Mouse (Mus musculus): ENCODE results near the gene Haspin.
A peak's percentile ranks its signal among the peaks of the same experiment; 100 is the strongest.

Haspin gene

GRCm38 (mm10) chr11:73144261-73144681 is 6.2 kb upstream of the Haspin start:
- peak; percentile 36 to 62 for DNase-seq

DNA sequence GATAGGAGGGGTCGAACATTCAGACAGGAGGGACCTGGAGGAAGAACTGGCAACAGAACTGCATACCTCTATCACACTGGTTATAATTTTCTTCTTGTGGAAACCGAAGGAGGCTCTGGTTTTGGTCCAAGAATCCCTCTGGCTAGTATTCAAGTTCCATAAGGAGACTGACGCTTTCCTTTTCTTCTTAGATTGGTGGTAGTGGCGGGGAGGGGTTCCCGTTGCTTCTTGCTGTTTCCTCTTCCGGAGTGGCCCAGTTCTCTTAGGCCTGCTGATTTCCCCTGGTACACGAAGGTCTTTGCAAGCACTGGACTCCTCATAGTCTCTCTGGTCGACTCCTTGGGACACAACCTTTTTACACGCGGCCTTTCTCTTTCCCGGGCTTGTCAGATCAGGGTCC is 978 bp downstream of the Haspin start:
- DNase-seq: no peak

DNA sequence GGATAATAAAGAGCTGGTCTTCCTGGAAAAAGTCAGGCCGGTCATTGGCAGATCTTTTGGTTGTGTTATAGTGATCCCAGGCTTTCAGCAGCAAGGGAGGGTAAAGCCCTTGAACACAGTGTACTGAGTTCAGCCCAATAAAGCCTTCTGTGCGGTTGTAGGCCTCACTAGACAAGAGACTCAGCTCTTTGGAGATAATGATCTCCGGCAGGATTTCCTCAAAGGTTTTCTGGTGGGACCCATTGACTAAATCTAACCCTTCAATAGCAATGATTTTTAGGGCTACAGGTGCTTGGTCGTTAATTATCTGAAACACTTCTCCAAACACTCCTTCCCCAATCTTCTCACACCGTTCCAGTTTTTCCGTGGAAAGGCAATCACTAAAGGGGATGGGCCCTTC is 1.5 kb downstream of the Haspin start:
- no peak for DNase-seq

DNA sequence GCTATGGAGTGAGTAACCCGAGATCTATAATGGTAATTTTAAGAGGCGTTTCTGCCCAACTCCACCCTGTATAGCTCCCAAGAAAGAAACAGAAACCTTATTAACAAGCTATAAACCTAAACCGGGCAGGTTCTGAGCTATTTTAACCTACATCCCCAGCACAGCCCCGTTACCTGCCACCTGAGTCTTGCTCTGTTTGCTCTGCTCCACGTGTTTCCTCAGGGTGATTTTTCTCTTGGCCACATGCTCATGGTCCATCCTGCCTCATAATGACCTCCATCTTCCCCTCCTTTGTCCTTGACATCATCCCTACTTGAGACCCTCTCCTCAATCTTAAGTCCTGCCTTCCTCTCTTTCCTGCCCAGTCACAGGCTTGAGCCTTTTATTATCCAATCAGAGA is 3.9 kb downstream of the Haspin start:
- no peak for DNase-seq

DNA sequence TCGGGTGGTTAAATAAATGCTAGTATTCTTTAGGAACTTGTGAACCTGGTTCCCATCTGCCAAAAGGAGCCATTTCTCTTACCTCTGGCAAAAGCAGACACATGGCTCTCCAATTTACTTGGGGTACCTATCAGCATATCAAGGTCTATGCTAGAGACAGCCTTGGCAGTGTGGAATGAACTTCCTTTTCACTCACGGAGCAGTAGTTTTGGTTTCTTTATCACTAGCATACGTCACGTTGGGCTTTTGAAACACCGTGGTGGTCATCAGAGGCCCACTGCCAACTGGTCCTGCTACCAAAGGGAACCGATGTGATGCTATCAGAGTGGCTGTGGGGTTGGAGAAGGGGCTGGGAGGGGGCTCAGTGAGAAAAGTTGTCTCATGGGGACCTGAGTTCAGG is 5.1 kb downstream of the Haspin start:
- DNase-seq: no peak

GRCm38 (mm10) chr11:73131020-73131419 is 7.1 kb downstream of the Haspin start:
- peak in 1 of 2 experiments; percentile 25 for DNase-seq

- no peak for DNase-seq
Observed at GRCm38 (mm10) chr11:73126495-73126894, 11.6 kb downstream of the Haspin start.

GRCm38 (mm10) chr11:73111414-73111813 is 26.7 kb downstream of the Haspin start:
- DNase-seq: no peak

- DNase-seq: no peak
Observed at GRCm38 (mm10) chr11:73109941-73110340, 28.2 kb downstream of the Haspin start.

GRCm38 (mm10) chr11:73108898-73109625 is 29.0 kb downstream of the Haspin start:
- no peak for DNase-seq

DNA sequence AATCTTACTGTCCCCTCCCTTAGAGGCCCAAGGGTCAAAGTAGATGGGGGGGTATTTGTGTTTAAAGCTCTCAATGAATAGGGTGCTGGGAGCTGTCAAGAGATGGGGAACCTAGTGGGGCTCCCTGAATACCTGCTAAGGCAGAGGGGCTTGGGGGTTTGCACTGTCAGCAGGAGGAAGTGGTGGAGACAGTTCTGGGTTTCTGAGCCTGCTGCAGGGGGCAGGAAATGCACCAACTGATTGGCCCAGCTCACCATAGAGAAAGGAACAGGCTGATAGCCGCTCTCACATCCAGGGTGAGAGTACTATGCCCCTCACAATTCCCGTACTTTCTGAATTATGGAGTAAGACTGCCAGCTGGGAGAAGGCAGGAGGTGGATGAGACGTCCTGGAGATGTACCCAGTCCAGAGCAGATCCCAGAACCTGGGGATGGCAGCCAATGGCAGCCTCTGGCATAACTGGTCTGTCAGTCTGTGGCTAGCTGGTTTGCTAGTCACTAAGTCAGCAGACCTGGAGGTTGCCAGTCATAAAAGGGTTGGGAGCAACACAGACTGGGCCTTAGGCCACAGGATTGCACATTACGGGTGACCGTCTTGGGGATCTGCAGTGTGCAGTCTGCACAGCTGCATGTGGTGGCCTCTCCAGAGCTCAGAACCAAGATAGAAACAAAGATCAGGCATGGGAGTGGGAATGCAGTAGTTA is 29.7 kb downstream of the Haspin start:
- DNase-seq: no peak

DNA sequence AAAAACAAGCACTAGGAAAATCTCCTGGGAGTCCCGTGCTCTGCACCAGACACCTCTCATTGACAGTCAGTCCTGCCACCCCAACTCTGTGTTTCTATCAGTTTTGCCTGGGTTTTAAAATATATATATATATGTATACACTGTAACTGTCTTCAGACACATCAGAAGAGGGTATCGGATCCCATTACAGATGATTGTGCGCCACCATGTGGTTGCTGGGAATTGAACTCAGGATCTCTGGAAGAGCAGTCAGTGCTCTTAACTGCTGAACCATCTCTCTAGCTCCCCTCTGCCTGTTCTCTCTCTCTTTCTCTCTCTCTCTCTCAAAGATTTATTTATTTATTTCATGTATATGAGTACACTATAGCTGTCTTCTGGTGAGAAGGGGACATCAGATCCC is 30.7 kb downstream of the Haspin start:
- peak in 1 of 2 experiments; percentile 59 for DNase-seq

- no peak for DNase-seq
Observed at GRCm38 (mm10) chr11:73105246-73105645, 32.8 kb downstream of the Haspin start.

DNA sequence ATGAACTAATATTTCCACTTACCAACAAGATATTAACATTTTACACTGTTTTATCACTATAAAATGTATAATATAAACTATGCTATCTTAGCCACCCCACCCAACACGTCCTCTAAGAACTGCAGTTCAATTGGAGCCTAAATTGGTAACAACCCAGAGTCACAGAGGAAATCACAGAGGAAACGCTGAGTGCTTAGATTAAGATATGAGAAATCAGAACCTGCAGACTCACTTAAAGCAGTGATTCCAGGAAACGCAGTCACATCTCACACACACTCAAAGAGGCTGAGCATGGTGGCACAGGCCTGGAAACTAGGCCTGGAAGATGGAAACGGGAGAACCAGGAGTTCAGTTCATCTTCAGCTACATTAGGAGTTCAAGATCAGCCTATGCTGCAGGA is 36.8 kb downstream of the Haspin start:
- no peak for DNase-seq

DNA sequence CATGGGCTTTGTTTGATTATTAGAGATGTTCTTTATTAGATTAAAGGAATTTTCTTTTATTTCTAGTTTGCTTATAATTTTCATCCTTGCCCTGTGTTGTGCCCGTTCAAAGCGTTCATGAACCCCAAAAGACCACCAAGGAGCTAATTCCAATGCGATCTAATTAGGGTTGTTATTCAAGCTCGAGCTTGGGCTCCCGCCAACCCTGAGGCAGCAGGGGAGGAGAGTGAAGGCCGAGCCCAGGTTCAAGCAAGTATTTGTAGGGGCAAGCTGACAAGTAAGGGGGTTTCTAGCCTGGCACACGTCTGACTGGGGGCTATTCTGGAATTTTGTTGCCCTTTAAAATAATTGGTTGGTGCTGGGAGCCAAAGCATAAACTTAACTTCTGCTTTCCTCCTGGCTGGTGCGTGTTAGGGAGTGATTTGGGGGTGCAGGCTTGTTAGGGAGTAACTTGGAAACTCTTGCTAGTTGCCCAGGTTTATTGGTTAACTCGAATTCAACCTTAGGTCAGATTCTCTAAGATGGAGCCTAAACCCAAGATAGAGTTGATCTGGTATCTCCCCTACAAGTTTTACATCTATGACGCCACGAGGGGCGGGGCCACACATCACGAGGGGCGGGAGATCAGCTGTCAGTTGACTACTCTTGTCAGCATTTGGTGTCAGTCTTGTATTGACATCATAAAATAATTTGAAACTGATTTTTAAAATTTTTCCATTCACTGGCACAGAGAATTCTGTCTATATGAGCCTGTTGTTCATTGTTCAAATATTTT is 37.9 kb downstream of the Haspin start:
- no peak for DNase-seq

DNA sequence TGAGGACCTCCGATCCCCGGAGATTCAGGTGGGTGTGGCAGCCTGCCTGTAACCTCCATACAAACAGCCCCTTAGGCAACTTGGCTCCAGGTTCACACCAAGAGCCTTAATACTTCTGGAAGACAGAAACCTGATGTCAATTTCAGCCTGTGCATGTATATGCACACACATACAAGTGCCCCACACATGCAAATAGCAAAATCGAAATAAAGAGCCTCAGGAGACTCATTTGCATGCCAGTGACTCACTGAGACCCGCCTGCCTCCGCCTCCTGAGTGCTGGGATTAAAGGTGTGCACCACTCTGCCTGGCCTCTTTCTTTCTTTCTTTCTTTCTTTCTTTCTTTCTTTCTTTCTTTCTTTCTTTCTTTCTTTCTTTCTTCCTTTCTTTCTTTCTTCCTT is 39.2 kb downstream of the Haspin start:
- no peak for DNase-seq

GRCm38 (mm10) chr11:73094231-73094995 is 43.7 kb downstream of the Haspin start:
- DNase-seq: no peak

DNA sequence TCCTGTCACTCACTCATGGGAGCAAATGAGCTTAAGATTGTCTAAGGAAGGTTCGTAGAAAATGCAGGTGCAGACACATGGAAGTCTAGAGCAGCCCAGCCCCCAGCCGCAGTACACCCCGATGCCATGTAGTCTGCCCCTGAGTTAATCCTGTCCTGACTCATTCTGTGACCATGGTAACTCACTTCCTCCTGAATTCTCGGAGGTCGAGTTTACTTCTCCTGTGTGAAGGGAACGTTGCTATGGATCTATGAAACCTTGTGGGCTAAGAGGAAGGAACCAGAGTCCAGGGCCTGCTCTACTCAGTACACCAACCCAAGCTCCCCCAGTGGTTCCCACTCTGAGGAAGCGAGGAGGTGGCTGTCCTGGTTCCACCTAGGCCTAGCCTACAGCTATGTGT is 45.2 kb downstream of the Haspin start:
- DNase-seq: peak in 1 of 2 experiments; percentile 20

DNA sequence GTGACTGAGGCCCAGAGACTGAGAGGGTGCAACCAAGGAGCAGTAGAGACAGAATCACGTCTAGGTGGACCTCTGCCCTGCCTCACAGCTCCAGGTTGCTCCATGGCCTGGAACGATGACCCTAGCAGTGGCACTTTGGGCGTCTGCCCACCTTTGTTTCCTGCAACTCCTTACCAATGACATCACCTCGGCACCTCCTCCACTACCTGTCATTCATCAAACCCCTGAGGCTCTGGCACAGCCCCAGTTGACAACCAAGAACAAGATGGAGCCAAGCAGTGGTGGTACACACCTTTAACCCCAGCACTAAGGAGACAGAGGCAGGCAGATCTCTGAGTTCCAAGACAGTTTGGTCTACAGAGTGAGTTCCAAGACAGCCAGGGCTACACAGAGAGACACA is 46.0 kb downstream of the Haspin start:
- no peak for DNase-seq

GRCm38 (mm10) chr11:73090826-73091225 is 47.3 kb downstream of the Haspin start:
- DNase-seq: no peak

GRCm38 (mm10) chr11:73090283-73090682 is 47.8 kb downstream of the Haspin start, which contains the start of gene Itgae:
Itgae (plus strand) TSS chr11:73090583.
- no peak for DNase-seq

DNA sequence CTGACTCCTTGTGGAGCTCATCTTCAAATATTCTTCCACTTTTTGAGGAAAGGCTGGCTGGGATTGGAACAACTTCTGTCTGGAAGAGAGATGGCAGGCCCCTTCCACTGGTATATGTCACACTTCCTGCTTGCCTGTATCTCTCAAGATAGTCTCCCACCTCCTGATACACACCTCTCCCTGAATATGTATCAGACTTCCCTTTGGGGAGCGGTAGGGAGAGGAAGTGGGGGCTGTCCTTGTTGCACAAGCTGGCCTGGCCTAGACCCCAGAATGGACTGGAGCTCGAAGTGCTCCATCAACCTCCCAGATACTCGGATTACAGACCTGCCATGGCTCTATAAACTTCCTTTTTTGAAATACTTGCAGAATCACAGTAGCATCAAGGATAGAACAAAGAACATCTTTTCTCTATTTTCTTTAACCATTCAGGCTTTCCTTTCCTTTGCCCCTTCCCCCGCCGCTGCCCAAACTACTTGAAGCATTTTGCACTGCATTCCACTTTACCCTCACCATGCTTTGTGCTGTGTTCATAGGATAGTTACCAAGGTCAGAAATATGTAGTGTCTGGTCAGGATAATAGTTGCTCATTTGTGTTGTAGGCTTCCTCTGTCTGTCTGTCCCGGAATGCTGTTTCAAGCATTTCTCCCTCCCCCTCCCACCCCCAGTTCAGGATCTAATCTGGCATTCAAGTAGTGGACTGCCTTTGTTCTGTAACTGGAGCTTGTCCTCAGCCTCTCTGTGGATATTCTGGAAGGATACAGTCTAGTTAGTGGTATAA is 50.2 kb downstream of the Haspin start:
- DNase-seq: no peak

Measured in lung, postnatal 4 days (tissue).